Mouse (Mus musculus) testis, adult 2 months (tissue): ENCODE data around the gene Aoah.

Experiments used
- CTCF ChIP-seq: fragments of 200-500 bp; IDR thresholded peaks from 2 replicates; pipeline ENCODE4 v1.5.1; 2012; ENCODE audit warnings: low read depth, mild to moderate bottlenecking, inconsistent platforms, low read length, moderate library complexity; ENCODE audit not compliant: control insufficient read depth, insufficient read depth, insufficient replicate concordance
- POLR2A ChIP-seq: fragments of 200-500 bp; IDR thresholded peaks from 2 replicates; pipeline ENCODE4 v1.6.1; 2012; ENCODE audit warnings: low read depth, mild to moderate bottlenecking, inconsistent platforms, low read length, moderate library complexity; ENCODE audit not compliant: control insufficient read depth

GRCm38 (mm10) chr13:21033176-21033575 is 239.3 kb downstream of the Aoah start:
- TF ChIP-seq CTCF (no peak), POLR2A (no peak)
